Mouse (Mus musculus): ENCODE data around the gene Cldn15.

GRCm38 (mm10) chr5:137025132-137025531 lies 58.7 kb downstream of the Cldn15 start:
- TF ChIP-seq POLR2A (IDR thresholded peaks at IDR 0.05; ENCODE audit: insufficient read depth, low read depth, low read length) (no peak), CTCF (IDR thresholded peaks at IDR 0.05; ENCODE audit: insufficient read depth, low read depth, low read length) (peak; percentile 91)
